Mouse (Mus musculus) kidney, adult 18-20 months (tissue): ENCODE results near the gene Zfp704.
"Not testable (repeated sequence)": the region's sequence is repeated elsewhere in the genome, so short reads cannot be mapped to it uniquely, and the experiment has no call there.

Experiments used
- DNase-seq: peaks from one replicate; pipeline ENCODE4 v3.0.0; 2021

The Zfp704 gene

GRCm38 (mm10) chr3:9594457-9594856 lies 15.4 kb downstream of the Zfp704 start:
- no peak for DNase-seq

GRCm38 (mm10) chr3:9593832-9594231 lies 16.1 kb downstream of the Zfp704 start:
- DNase-seq = peak; percentile 48

DNA sequence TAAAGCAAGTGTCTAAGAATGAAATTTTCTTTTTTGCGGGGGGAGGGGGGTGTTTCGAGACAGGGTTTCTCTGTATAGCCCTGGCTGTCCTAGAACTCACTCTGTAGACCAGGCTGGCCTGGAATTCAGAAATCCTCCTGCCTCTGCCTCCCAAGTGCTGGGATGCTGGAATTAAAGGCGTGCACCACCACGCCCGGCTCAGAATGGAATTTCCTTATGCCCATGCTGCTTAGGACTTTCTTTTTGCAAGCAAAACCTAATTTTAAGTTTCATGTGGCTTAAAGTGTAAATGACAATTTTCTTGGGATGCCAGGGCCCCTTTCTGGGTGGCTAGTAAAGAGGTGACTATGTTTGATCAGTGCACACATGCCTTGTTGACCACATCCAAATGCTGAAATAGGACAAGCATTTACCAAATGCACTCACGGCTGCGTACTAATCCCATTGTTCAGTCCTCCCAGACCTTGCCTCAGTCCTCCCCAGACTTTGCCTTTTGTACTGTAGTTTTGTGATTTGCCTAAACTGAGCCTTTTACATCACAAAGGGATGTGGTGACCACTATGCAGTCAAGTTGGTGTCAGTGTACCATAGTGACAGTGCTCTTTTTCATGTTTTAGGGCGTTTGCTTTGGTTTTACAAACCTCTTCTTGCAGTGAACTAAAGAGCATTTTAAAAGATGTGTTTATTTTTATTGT lies 18.3 kb downstream of the Zfp704 start:
- no peak for DNase-seq

DNA sequence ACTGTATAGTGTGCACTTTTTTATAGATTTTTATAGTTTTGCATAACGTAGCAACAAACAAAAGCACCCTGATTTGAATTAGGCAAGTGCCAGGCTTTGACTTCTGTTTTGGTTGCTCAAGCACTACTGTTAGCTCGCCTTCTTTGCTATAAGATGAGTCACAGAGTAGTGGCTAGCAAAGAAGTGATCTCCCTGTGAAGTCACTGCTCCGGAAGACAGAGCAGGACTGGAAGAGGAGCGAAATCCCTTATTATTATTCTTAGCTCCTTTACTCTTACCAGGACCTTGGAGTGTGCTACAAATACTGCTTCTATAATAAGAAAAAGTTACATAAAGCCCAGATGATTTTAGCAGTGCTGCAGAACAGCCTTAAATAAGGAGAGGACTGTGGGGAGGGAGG lies 21.2 kb downstream of the Zfp704 start:
- no peak for DNase-seq

DNA sequence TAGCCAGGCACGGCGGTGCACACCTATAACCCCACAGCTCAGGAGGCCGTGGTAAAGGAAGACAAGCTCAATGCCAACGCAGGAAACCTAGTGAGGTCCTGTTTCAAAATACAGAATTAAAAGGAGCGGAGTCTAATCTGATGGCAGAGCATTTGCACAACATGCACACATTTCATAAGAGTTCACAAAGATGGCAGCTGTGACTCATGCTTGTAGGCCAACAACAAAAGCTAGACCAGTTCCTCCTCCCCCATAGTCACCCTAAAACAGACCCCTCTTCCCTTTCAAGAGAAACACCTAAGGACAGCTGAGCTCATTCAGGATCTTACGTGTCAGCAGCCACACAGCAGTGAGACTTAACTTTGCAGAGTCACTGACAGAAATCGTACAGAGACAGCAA lies 22.6 kb downstream of the Zfp704 start:
- DNase-seq = no peak

DNA sequence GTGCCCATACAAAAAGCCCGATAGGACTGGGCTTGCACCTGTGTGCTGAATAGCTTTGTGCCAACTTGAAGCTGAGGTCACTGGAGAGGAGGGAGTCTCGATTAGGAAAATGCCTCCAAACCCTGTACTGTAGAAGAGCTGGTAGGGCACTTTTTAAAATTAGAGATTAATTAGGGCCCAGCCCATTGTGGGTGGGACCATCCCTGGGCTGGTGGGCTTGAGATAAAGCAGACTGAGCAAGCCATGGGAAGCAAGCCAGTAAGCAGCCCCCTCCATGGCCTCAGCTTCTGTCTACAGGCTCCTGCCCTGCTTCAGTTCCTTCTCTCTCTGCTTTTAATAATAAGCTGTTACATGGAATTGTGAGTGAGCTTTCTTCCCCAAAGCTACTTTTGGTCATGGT lies 26.4 kb downstream of the Zfp704 start:
- DNase-seq = no peak

DNA sequence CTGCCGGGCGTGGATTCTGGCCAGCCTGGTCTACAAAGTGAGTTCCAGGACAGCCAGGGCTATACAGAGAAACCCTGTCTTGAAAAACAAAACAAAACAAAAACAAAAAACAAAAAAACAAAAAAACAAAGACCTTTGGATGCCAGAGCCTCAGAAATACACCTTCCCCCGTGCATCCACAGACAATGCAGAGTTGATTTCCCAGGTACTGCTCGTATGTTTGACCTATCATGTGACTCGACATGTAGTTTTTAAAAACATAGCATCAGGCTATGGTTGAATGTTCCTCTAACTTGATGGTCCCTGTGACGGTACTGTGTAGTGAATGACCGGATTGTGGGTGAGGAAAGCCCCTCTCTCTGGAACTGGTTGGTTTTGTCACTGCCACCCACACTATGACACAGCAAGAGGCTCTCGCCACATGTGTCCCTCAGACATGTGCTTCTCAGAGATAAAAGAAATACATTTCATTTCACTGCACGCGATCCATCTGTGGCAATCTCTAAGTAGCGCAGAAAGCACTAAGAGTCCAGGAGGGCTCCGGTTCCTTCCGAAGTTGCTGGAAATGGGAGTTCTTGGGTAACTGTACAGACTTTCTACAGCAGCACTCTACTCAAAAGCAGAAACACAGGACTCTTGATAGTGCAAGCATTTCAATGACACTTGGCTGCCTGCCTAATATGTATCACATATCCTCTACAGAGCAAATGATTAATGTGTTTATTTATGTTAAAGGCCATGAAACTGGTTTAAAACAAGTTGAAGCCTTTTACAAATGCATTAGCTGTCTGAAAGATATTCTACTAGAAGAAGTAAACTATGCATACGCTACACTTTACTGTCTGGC lies 28.7 kb downstream of the Zfp704 start:
- no peak for DNase-seq

- no peak for DNase-seq
Measured at GRCm38 (mm10) chr3:9580102-9580501, 29.8 kb downstream of the Zfp704 start.

GRCm38 (mm10) chr3:9579028-9579643 lies 30.7 kb downstream of the Zfp704 start:
- no peak for DNase-seq

DNA sequence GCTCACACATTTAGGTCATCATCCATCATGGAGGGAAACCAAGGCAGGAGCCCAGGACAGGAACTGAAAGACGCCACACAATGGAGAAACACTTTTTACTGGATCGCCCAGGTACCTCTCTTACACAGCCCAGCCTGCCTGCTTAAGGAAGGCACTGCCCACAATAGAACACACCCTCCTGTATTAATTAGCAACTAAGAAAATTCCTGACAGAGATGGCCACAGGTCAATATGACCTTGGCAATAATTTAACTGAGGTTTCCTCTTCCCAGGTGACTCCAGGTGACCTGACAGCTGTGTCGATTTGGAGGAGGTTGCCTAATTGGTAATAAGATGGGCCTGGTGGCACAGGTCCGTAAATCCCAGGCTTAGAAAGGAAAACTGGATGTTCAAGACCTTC lies 33.0 kb downstream of the Zfp704 start:
- peak; percentile 20 for DNase-seq

GRCm38 (mm10) chr3:9574305-9574704 lies 35.6 kb downstream of the Zfp704 start:
- DNase-seq = no peak

GRCm38 (mm10) chr3:9573581-9573980 lies 36.3 kb downstream of the Zfp704 start:
- DNase-seq = peak; percentile 58

DNA sequence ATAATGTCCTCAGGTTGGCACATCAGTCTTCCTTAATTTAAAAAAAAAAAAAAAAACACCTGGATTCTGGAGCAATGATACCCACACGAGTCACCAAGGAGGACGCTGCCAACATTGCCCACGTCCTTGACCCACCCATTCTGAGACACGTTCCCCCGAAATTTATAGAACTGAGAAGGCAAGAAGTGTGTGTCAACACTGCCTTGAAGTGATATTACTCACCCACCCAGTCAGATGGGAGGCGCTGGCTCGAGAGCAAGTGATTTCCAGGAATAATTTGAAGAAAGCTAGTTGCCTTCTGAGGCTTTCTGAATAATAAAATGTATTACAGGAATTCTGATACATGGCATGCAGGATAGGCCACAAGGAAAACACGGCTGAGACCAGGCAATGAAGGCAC lies 37.6 kb downstream of the Zfp704 start:
- no peak for DNase-seq

DNA sequence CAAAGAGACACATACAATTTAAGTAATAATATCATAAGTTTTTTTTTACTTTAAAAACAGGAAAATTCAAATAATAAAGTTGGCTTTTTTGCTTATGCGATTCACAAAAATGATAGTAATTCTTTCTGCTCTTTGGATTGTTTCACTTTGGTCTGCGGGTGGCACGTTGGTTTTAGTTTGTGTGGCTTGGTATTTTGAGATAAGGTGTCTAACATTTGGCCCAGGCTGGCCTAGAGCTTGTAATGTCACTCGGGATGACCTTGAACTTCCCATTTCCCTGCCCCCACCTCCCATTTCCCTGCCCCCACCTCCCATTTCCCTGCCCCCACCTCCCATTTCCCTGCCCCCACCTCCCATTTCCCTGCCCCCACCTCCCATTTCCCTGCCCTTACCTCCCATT lies 39.1 kb downstream of the Zfp704 start:
- DNase-seq = no peak

- not testable (repeated sequence) for DNase-seq
Measured at GRCm38 (mm10) chr3:9569706-9570105, 40.2 kb downstream of the Zfp704 start.

GRCm38 (mm10) chr3:9568565-9569228 lies 41.2 kb downstream of the Zfp704 start:
- DNase-seq = no peak

- no peak for DNase-seq
Measured at GRCm38 (mm10) chr3:9567948-9568347, 41.9 kb downstream of the Zfp704 start.

DNA sequence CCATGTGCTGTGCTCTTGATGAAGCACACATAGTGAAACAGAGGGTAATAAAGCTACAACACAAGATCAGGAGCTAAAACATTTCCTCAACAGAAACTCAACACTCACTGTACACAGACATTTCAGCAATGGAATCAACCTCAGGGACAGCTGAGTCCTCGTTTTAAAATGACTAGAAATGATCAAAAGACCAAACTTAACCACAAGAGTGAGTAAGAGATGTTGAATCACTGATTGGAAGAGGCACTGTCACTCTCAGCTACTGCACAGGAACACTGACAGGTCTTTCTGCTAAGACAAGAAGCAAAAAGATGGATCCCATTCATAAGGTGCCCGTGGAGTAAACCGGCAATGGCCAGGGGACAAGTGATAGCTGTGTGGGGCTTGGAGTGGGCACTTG lies 43.1 kb downstream of the Zfp704 start:
- no peak for DNase-seq

DNA sequence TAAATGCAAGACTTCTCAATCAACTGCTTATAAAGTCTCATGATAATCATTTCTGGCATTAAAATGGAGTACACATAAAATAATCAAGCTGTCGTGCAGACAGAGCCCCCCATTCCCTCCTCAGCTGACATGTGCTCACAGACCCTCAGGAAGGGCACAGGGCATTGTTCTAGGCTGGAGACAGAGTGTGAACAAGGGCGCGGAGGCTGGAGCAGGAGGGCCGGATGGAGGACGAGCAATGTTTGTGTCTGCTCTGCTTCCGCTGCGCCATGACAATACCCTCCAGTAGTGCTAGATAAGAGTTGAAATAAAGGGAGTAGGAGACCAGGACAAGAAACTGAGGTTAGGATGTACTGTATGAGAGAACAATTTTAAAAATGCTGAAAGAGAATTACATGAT lies 46.3 kb downstream of the Zfp704 start:
- no peak for DNase-seq

GRCm38 (mm10) chr3:9562649-9563328 lies 47.1 kb downstream of the Zfp704 start:
- DNase-seq = no peak

GRCm38 (mm10) chr3:9557778-9558560 lies 51.9 kb downstream of the Zfp704 start:
- DNase-seq = no peak

DNA sequence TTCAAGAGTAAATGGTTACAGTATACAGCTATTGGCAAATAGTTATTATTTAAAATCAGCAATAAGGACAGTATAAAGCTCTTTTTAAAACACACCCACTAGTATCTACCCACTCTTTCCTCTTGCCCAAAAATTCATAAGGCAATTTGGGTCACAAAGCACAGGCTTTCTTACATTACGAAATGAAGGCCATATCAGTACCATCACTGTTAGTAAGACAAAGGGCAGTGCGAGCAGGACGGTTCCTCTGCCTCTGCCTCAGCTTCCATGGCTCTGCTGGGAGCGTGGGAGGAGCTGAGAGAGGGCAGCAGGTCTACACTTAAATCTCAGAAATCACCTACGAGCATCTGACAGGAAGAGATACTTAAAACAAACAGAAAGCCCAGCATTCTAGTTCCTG lies 53.7 kb downstream of the Zfp704 start:
- no peak for DNase-seq
